Mouse (Mus musculus) limb, embryonic 14.5 days (tissue): ENCODE measurements around the gene Maml3. TPM values are rescaled to one million over a fixed set of nuclear protein-coding genes. Genes with fewer than 3 reads are reported as not detected.

Source experiments
- ATAC-seq: fragments of 200-750 bp; cut with Nextera tagmentation; 2 replicates; pipeline ENCODE4 v1.8.0; 2017; ENCODE audit warnings: low read depth, moderate number of reproducible peaks, moderate TSS enrichment; ENCODE audit not compliant: low FRiP score
- DNase-seq: peaks from one replicate; pipeline ENCODE4 v3.0.0-alpha.2; 2015; ENCODE audit warnings: low spot score
- H3K27ac ChIP-seq: fragments of 300-500 bp; sonication (generic); replicated peaks from 2 replicates; pipeline ENCODE4 v1.5.1; 2014; ENCODE audit warnings: low read depth, mild to moderate bottlenecking, low read length, moderate library complexity, mixed read lengths
- H3K27me3 ChIP-seq: fragments of 300-500 bp; sonication (generic); 2 replicates; pipeline ENCODE4 v1.6.1; 2014; ENCODE audit warnings: low read length, mixed read lengths; ENCODE audit not compliant: control insufficient read depth, insufficient read depth
- H3K36me3 ChIP-seq: fragments of 300-500 bp; sonication (generic); 2 replicates; pipeline ENCODE4 v1.6.1; 2014; ENCODE audit warnings: mild to moderate bottlenecking, low read length, moderate library complexity, mixed read lengths; ENCODE audit not compliant: control insufficient read depth, insufficient read depth
- H3K4me1 ChIP-seq: fragments of 300-500 bp; sonication (generic); 2 replicates; pipeline ENCODE4 v1.6.1; 2014; ENCODE audit warnings: antibody characterized with exemption, low read length, mixed read lengths; ENCODE audit not compliant: control insufficient read depth, insufficient read depth
- H3K4me2 ChIP-seq: fragments of 300-500 bp; sonication (generic); replicated peaks from 2 replicates; pipeline ENCODE4 v1.6.1; 2014; ENCODE audit warnings: low read depth, mild to moderate bottlenecking, low read length, moderate library complexity; ENCODE audit not compliant: severe bottlenecking
- H3K4me3 ChIP-seq: fragments of 300-500 bp; sonication (generic); replicated peaks from 2 replicates; pipeline ENCODE4 v1.5.1; 2014; ENCODE audit warnings: low read length
- H3K9ac ChIP-seq: fragments of 300-500 bp; sonication (generic); 2 replicates; pipeline ENCODE4 v1.6.1; 2014; ENCODE audit warnings: mild to moderate bottlenecking, low read depth, low read length, moderate library complexity; ENCODE audit not compliant: severe bottlenecking
- H3K9me3 ChIP-seq: fragments of 300-500 bp; sonication (generic); 2 replicates; pipeline ENCODE4 v1.6.1; 2016; ENCODE audit warnings: low read length; ENCODE audit not compliant: control insufficient read depth
- POLR2A ChIP-seq: fragments of 200-500 bp; IDR thresholded peaks from 2 replicates; pipeline ENCODE4 v1.8.0; 2012; ENCODE audit warnings: inconsistent platforms, mild to moderate bottlenecking, moderate library complexity, borderline replicate concordance; ENCODE audit not compliant: insufficient read depth, insufficient read length; ENCODE audit errors: extremely low read depth
- WGBS: fragments of 180-500 bp; shearing (Covaris S2); extraction: QIAGEN DNeasy Blood & Tissue Kit; methylation state at CpG from one replicate; pipeline ENCODE4 v1.1.7; 2014; 5-methylcytosine and 5-hydroxymethylcytosine counted together
- polyA plus RNA-seq, 2 experiments: library from polyadenylated mRNA; depleted of rRNA in 1 of 2; stranded (reverse) in 1 of 2; unstranded in 1 of 2; fragments of >200 nt; fragmentation: Nextera tagmentation in 1 of 2; extraction: Ambion mirVana in 1 of 2; gene quantifications; 2 replicates each; pipeline versions ENCODE4 v1.2.1 to v1.2.3; 2012 to 2014

The Maml3 gene
- polyA plus RNA-seq, 2 experiments, result 5.4 to 5.6 TPM

DNA sequence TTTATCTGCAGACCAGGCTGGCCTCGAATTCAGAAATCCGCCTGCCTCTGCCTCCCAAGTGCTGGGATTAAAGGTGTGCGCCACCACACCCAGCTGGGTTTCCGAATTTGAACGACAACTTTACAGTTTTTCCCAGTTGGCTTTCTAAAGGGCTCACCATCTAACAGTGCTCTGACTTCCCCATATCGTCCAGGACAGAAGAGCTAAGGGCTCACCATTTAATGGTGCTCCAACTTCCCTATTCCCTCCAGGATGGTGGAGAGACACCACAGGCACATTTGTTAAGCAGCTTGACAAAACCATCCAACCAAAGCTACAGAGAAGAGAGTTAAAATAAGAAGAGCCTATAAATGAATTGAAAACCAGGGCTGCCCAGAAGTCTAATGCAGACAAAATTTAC lies 130.7 kb downstream of the Maml3 start:
- no peak for ATAC-seq
- no peaks in the 10 kb centered on the region for H3K36me3 ChIP-seq
- TF ChIP-seq POLR2A, result no peak

DNA sequence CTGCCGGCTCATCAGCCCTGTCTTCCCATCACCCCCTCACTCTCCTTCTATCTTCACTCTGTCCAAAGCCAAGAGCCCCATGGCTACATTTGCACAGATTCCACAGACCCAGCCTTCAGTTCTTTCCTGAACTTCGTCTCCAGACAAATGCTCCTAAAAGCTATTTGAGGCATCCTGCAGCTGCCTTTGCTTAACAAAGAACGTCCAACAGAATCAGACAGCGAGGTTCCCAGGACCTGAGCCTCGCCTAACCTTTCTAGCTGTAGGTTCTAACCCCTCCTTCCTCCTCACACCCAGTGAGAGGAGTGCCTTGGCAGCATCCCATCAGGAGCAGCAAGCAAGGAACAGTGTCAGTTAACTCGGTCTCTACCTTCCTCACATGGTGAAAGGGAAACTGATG lies 132.3 kb downstream of the Maml3 start:
- ATAC-seq (no peak), DNase-seq (no peak)
- WGBS, result 64% methylated on average over 6 of the region's 6 CpGs
- Histone ChIP-seq H3K9ac (no peak overlapping the region), H3K4me2 (no peak overlapping the region), H3K27me3 (no peaks in the 10 kb centered on the region), H3K4me3 (no peak overlapping the region), H3K9me3 (no peaks in the 10 kb centered on the region), H3K36me3 (no peaks in the 10 kb centered on the region), H3K4me1 (no peaks in the 10 kb centered on the region), H3K27ac (no peak overlapping the region)
- TF ChIP-seq POLR2A, result no peak

More for the DNA sequence above, 130.7 kb downstream of the Maml3 start:
- H3K9ac ChIP-seq, result no peak overlapping the region
- H3K27ac ChIP-seq, result no peak overlapping the region
- H3K9me3 ChIP-seq, result no peaks in the 10 kb centered on the region
- 96% methylated on average over 6 of the region's 6 CpGs for WGBS
- no peak overlapping the region for H3K4me3 ChIP-seq
- no peak for DNase-seq
- H3K4me1 ChIP-seq, result no peaks in the 10 kb centered on the region
- no peaks in the 10 kb centered on the region for H3K27me3 ChIP-seq
- H3K4me2 ChIP-seq, result no peak overlapping the region

DNA sequence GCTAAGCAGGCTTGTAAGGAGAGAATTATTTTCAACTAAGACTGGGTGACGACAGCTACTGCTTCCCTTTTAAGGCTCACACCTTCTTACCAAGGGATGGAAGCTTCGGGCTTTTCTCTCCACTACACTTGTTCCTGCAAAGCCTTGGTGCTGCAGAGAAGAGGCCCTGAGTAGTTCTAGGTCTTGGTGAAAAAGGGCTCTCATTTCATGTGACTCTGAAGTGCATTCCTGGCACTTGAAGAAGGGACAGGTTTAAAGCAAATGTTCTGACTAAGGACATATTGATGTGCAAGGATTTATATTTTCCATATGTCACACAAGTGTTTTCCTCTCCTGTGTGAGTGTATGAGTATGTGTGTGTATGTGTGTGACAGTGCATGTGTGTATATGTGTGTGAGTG lies 134.4 kb downstream of the Maml3 start:
- Histone ChIP-seq H3K4me3 (no peak overlapping the region), H3K27me3 (no peaks in the 10 kb centered on the region), H3K4me2 (no peak overlapping the region), H3K9ac (no peak overlapping the region), H3K36me3 (no peaks in the 10 kb centered on the region), H3K4me1 (no peaks in the 10 kb centered on the region), H3K9me3 (no peaks in the 10 kb centered on the region), H3K27ac (no peak overlapping the region)
- ATAC-seq (no peak), DNase-seq (no peak)
- no peak for TF ChIP-seq POLR2A
- 86% methylated on average over 2 of the region's 2 CpGs for WGBS

DNA sequence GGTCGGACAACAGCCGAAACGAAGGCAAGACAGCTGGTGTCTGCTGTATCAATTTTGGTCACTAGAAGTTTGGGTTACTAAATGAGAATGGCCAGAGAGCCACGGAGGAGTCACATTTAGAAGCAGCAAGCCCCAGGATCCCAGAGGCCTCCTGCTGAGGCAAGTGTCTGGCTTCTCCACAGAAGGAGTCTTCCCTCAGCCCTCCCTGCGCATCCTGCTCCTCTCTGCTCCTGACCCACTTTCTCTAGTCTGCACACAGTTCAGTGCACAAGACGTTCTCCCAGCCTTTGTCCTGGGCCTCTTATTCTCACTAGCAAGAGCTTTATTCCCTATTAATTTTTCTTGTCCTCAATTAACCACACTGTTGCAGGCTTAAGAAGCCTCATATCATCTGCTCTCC lies 135.4 kb downstream of the Maml3 start:
- H3K36me3 ChIP-seq, result no peaks in the 10 kb centered on the region
- no peak overlapping the region for H3K4me3 ChIP-seq
- H3K27ac ChIP-seq, result no peak overlapping the region
- 88% methylated on average over 6 of the region's 6 CpGs for WGBS
- H3K27me3 ChIP-seq, result no peaks in the 10 kb centered on the region
- no peaks in the 10 kb centered on the region for H3K4me1 ChIP-seq
- TF ChIP-seq POLR2A, result no peak
- no peaks in the 10 kb centered on the region for H3K9me3 ChIP-seq
- no peak for ATAC-seq
- no peak overlapping the region for H3K4me2 ChIP-seq
- no peak overlapping the region for H3K9ac ChIP-seq
- no peak for DNase-seq

DNA sequence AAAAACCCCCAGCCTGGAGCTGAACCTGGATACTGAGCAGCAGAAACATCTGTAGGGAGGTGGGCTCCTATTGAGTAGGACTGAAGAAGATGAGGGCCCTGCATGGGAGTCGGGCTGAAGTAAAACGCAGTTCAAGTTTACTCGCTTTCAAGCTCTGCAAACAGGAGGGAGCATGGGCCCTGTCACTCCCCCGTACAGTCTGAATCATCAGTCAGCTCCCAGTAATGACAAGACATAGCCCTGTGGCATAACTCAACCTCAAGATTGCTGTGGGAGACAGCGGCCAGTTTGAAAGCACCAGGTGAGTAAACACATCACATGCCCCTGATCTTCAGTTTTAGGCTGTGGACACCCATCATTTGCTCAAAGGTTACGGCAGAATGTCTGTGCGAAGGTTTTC lies 139.0 kb downstream of the Maml3 start:
- Histone ChIP-seq H3K9me3 (no peaks in the 10 kb centered on the region), H3K4me1 (no peaks in the 10 kb centered on the region), H3K36me3 (no peaks in the 10 kb centered on the region), H3K27me3 (no peaks in the 10 kb centered on the region), H3K27ac (no peak overlapping the region), H3K9ac (no peak overlapping the region), H3K4me3 (no peak overlapping the region), H3K4me2 (no peak overlapping the region)
- 76% methylated on average over 7 of the region's 7 CpGs for WGBS
- no peak for ATAC-seq
- no peak for TF ChIP-seq POLR2A
- no peak for DNase-seq

DNA sequence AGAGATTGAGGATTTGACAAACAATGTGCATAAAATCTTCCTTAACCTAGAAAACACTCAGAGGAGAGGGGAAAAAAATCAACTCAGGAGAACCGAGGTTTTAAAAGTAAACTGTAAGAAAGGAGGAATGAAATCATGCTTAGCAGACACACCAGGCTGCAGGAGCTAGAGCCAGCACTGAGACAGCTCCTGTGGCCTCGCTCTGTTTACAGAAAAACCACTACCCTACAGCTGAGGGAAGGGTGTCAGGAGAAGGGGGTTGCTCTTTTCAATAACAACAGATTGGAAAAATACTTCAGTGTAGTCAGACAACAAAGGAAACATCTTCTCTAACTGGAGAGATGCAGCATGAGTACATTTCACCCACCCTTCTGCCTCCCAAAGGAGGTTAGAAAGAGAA lies 139.4 kb downstream of the Maml3 start:
- Histone ChIP-seq H3K36me3 (no peaks in the 10 kb centered on the region), H3K27ac (no peak overlapping the region), H3K4me3 (no peak overlapping the region), H3K9ac (no peak overlapping the region), H3K4me1 (no peaks in the 10 kb centered on the region), H3K9me3 (no peaks in the 10 kb centered on the region), H3K4me2 (no peak overlapping the region), H3K27me3 (no peaks in the 10 kb centered on the region)
- 29% methylated on average over 2 of the region's 2 CpGs for WGBS
- DNase-seq, result no peak
- ATAC-seq, result no peak
- TF ChIP-seq POLR2A, result no peak
